Mouse (Mus musculus) brain, embryonic 14.5 days (tissue): ENCODE data around the gene Clasp2.

ENCODE experiments used
- CTCF ChIP-seq: fragments of 200-500 bp; IDR thresholded peaks from 2 replicates; pipeline ENCODE4 v1.5.1; 2012; ENCODE audit warnings: inconsistent platforms, mild to moderate bottlenecking, moderate library complexity, borderline replicate concordance; ENCODE audit not compliant: insufficient read depth, insufficient read length; ENCODE audit errors: extremely low read depth
- POLR2A ChIP-seq: fragments of 200-500 bp; IDR thresholded peaks from 2 replicates; pipeline ENCODE4 v1.6.1; 2012; ENCODE audit warnings: mild to moderate bottlenecking, inconsistent platforms, borderline replicate concordance; ENCODE audit not compliant: poor library complexity, insufficient read depth, insufficient read length, severe bottlenecking; ENCODE audit errors: extremely low read depth

- TF ChIP-seq POLR2A (peak; percentile 72), CTCF (no peak)
These were observed 189.5 kb downstream of the Clasp2 start, which contains the start of gene Ubp1 for GRCm38 (mm10) chr9:113930534-113931374.
